In genomic region chr16:29879665-29880064, GRCm38 (mm10) we compare ENCODE assay signal across 17 mouse cellular contexts.
"Had no signal": no experiment of that assay in that cellular context is flagged by ENCODE, and none has a peak within 500 bp of the region (broad histone marks: within the 10 kb centered on the region; RNA-seq: fewer than 3 reads in every experiment).

No protein-coding gene starts in this region.

- H3K27ac ChIP-seq: hindbrain, postnatal 0 days; kidney, embryonic 15.5 days; limb, embryonic 15.5 days; liver, embryonic 12.5 days; liver, embryonic 15.5 days; lung, embryonic 15.5 days; stomach, postnatal 0 days had no signal

- H3K27me3 ChIP-seq: limb, embryonic 15.5 days; lung, embryonic 15.5 days had no signal

- H3K4me3 ChIP-seq: kidney, embryonic 15.5 days; limb, embryonic 15.5 days; liver, embryonic 12.5 days; liver, embryonic 15.5 days; lung, embryonic 15.5 days; megakaryocyte, embryonic 14.5 days had no signal

- H3K9me3 ChIP-seq: kidney, embryonic 15.5 days; limb, embryonic 15.5 days; liver, embryonic 12.5 days; liver, embryonic 15.5 days; lung, embryonic 15.5 days; megakaryocyte, embryonic 14.5 days had no signal

- H3K4me2 ChIP-seq: kidney, embryonic 15.5 days; limb, embryonic 15.5 days; liver, embryonic 12.5 days; liver, embryonic 15.5 days; lung, embryonic 15.5 days; midbrain, embryonic 11.5 days had no signal

- ATAC-seq: hindbrain, postnatal 0 days; inflammation-experienced regulatory T-cells, adult 6 months; liver, embryonic 12.5 days had no signal

- H3K9ac ChIP-seq: kidney, embryonic 15.5 days; limb, embryonic 15.5 days; liver, embryonic 12.5 days; liver, embryonic 15.5 days; lung, embryonic 15.5 days had no signal

- H3K36me3 ChIP-seq: kidney, embryonic 15.5 days; limb, embryonic 15.5 days; liver, embryonic 12.5 days; liver, embryonic 15.5 days; lung, embryonic 15.5 days had no signal

- DNase-seq: kidney, postnatal 10 days; lung, adult 18-20 months; lung, postnatal 10 days; lung, postnatal 36 days; midbrain, embryonic 14.5 days; right cerebral cortex, postnatal 4 days; thymus, postnatal 25 days had no signal
